Mouse (Mus musculus): ENCODE data around the gene Vhl.

Vhl gene

GRCm38 (mm10) chr6:113630322-113630721 is 6.6 kb downstream of the Vhl start:
- no peak for DNase-seq

- DNase-seq = no peak
Measured at GRCm38 (mm10) chr6:113632863-113633262, 9.1 kb downstream of the Vhl start.

GRCm38 (mm10) chr6:113638302-113639040 is 14.7 kb downstream of the Vhl start, which contains the start of gene Irak2:
TSS of gene Irak2 (plus strand) at chr6:113638467.
- DNase-seq = peak; percentile 88

GRCm38 (mm10) chr6:113639201-113639600 is 15.4 kb downstream of the Vhl start:
- DNase-seq = no peak

- no peak for DNase-seq
Measured at GRCm38 (mm10) chr6:113642605-113643004, 18.8 kb downstream of the Vhl start.

GRCm38 (mm10) chr6:113643021-113643420 is 19.3 kb downstream of the Vhl start:
- DNase-seq = no peak

- DNase-seq = no peak
Measured at GRCm38 (mm10) chr6:113643967-113644366, 20.2 kb downstream of the Vhl start.

GRCm38 (mm10) chr6:113644808-113645207 is 21.0 kb downstream of the Vhl start:
- no peak for DNase-seq

- DNase-seq = no peak
Measured at GRCm38 (mm10) chr6:113649346-113650196, 25.8 kb downstream of the Vhl start.

- no peak for DNase-seq
Measured at GRCm38 (mm10) chr6:113650197-113650640, 26.5 kb downstream of the Vhl start.

GRCm38 (mm10) chr6:113651626-113652025 is 27.9 kb downstream of the Vhl start:
- DNase-seq = no peak

- DNase-seq = no peak
Measured at GRCm38 (mm10) chr6:113653551-113653950, 29.8 kb downstream of the Vhl start.

GRCm38 (mm10) chr6:113654102-113654501 is 30.3 kb downstream of the Vhl start:
- no peak for DNase-seq

GRCm38 (mm10) chr6:113654753-113655397 is 31.1 kb downstream of the Vhl start:
- no peak for DNase-seq

GRCm38 (mm10) chr6:113655475-113655874 is 31.7 kb downstream of the Vhl start:
- no peak for DNase-seq

- no peak for DNase-seq
Measured at GRCm38 (mm10) chr6:113656847-113657246, 33.1 kb downstream of the Vhl start.

- DNase-seq = no peak
Measured at GRCm38 (mm10) chr6:113658226-113658625, 34.5 kb downstream of the Vhl start.

- no peak for DNase-seq
Measured at GRCm38 (mm10) chr6:113659648-113660491, 36.1 kb downstream of the Vhl start.

- no peak for DNase-seq
Measured at GRCm38 (mm10) chr6:113660492-113661352, 37.0 kb downstream of the Vhl start.

GRCm38 (mm10) chr6:113661353-113662241 is 37.8 kb downstream of the Vhl start:
- DNase-seq = peak; percentile 32

Measured in right cerebral cortex, postnatal 4 days (tissue).